Mouse (Mus musculus) erythroid progenitor cell, adult 5-6 weeks (primary cell): Measurements from ENCODE around the gene Apon. TPM values are rescaled to one million over a fixed set of nuclear protein-coding genes. Genes with fewer than 3 reads are reported as not detected.
"Not testable (repeated sequence)": the region's sequence is repeated elsewhere in the genome, so short reads cannot be mapped to it uniquely, and the experiment has no call there.

ENCODE experiments used
- ATAC-seq: replicated peaks from 2 replicates; pipeline ENCODE4 v1.8.0; 2016; ENCODE audit warnings: moderate number of reproducible peaks, mild to moderate bottlenecking, moderate TSS enrichment, inconsistent platforms; ENCODE audit not compliant: poor library complexity, low FRiP score, severe bottlenecking
- total RNA-seq, 2 experiments: library from RNA; stranded (forward) in 1 of 2; stranded (reverse) in 1 of 2; fragments of 150-400 nt in 1 of 2; fragments of 186-747, 209-891 nt in 1 of 2; gene quantifications; 2 replicates each; pipeline versions ENCODE4 v1.2.3 to v1.2.4; 2015 to 2017; ENCODE audit warnings: low replicate concordance in 2 of 2

Apon gene
- total RNA-seq, 2 experiments from 2014 or later, result 2.9 TPM; not detected in 1

DNA sequence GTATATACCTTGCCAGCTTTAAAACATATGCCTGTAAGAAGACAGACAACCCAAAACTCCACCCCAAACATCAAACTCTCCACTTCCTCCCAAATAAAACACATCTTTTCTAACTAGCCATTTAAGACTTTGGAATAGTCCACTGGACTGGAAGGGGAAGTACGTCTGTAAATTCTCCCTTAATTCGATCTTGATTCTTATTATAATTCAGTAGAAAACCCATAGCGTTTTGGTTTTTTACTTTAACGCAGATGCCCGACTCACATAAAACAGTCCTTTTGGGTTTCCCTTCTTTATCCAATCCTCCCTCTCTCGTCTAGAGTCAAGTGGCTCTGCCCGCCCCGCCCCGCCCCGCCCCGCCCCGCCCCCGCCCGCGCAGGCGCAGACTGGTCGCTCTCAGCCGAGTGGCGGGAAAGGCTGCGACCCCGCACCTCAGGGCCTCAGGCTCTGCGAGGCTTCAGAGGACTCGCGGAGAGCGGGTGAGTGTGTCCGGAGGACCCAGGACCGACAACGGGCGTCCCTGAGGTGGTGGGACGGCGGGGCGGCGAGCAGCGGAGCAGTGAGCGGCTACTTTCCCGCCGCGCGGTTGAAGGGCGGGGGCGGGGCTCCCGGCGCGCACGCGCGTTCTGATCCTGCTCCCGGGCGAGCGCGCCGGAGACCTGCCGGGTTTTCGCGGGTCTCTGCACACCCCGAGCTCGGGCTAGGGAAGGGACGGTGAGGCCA is 22.0 kb upstream of the Apon start, which contains the start of gene Timeless:
TSS of gene Timeless (plus strand) at position 369 of the 723 bp plus-strand sequence.
- peak; percentile 76 for ATAC-seq

DNA sequence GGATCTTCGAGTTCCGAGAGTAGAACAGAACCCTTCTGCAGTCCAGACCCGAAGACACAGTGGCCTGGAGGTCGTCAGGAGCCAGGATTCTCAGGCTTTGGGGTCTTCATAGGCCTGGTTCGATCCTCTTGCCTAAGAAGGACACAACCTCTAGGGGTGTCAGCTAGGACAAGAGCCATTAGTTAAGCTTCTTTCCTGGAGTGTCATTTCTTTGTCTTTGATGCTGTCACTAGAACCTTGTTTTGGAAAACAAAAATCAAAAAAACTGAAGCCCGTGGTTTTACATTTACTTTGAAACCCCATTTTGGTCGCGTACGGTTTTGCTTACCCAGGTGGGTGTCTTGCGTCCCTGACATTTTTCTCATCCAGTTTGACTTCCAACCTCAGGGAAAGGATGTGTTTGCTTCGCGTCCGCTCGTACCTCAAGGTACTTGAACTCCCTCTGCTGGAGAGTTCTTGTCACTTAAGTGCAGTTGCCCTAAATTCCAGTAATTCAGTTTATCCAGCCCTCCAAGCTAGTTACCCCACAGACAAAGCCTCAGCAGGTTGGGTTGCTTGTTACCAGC is 21.4 kb upstream of the Apon start:
- peak; percentile 84 for ATAC-seq

DNA sequence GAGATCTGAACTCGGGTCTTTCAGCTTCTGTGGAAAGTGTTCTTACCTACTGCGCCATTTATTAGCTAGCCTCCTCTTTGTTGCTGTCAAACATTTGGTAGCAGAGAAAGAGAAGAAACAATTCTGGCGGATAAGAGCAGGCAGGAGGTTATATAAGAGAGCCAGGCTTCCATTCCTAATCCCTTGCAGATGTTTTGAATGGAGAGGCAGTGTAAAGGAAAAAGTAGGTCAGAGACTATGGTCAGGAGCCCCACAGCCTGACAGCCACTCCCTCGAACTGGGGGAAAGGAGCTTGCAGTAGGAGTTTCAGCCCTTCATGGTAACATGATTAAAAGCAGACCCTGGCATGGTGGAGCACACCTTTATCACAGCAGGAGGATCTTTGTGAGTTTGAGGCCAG is 17.6 kb upstream of the Apon start:
- no peak for ATAC-seq

DNA sequence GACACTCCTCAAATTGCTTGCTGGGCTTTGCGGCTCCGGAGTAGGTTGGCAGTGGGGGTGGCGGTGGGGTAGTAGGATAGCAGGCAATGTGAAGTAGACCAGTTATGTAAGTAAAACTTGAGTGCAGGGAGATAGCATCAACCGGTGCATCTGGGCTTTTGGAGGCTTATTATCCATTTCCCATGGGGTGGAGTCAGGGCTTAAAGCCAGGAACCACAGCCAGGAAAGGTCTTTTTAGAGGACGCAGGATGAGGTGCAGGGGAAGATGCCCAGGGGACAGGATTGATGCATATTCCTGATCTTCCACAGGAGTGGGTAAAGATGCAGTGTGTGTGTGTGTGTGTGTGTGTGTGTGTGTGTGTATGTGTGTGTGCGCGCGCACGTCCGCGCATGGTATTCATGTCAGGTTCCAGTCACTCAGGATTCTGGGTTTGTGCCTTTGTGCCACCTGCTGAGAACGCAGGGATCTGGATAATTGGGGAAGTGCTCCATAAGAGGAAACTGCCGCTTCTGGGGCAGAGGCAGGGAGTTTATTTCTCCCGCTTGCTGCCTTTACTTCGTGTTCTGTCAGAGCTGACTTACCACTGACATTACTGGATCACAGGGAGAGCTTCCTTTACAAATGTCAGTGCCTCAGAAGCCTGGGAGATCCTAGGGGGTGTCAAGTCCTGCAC is 16.0 kb upstream of the Apon start:
- no peak for ATAC-seq

DNA sequence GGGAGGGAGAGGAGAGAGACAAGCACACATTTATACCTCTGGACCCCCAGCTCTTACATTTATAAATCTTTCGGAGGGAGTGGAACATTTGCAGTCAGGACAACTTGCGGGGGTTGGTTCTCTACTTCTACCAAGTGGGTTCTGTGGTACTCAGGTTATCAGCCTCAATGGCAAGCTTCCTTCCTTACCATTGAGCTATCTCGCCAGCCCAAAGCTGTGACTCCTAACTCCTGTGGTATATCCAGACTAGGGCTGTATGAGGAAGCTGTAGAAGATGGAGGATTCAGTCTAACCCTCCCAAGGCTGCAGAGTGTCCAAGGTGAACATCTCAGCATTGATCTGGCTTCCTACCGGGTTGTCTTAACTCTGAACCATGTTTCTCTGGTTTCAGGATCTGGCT is 14.8 kb upstream of the Apon start:
- ATAC-seq, result no peak

DNA sequence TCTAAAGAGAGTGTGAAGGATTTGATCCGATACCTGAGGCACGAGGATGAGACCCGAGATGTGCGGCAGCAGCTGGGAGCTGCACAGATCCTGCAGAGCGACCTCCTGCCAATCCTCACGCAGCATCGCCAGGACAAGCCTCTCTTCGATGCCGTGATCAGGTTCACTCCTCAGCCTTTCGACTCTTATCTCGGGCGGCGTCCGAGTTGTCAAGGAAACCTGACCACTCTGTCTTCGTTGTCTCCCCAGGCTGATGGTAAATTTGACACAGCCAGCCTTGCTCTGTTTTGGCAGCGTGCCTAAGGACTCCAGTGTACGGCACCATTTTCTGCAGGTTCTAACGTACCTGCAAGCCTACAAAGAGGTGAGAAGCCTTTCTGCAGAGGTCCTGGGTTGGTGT is 13.8 kb upstream of the Apon start:
- peak; percentile 56 for ATAC-seq

DNA sequence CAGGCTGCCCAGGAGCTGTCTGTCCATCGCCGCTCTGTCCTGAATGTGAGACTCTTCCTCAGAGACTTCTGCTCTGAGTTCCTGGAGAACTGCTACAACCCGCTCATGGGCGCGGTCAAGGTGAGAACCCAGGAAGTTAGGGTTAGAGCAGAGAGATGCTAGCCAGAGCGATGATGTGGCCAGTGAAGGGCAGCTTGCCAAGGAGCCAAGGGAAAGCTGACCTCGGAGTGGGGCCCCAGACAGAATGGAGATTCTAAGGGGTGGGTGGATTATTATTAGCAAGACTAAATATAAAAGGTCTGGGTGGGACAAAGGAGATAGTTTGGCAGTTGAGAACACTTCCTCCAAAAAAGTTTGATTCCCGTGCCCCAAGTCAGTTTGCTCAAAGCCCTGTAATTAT is 10.6 kb upstream of the Apon start:
- no peak for ATAC-seq

DNA sequence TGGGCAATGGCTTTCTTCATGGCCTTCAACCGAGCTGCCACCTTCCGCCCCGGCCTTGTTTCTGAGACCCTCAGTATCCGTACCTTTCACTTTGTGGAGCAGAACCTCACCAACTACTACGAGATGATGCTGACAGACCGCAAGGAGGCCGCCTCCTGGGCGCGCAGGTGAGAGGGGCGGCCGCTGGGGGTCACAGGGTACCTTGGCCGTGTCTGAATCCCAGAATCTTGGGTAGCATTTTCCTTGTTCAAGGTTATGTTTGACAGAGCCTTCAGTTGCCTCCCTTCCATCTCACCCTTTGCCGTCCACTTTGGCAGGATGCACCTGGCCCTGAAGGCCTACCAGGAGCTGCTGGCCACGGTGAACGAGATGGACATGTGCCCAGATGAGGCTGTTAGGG is 9.8 kb upstream of the Apon start:
- no peak for ATAC-seq

DNA sequence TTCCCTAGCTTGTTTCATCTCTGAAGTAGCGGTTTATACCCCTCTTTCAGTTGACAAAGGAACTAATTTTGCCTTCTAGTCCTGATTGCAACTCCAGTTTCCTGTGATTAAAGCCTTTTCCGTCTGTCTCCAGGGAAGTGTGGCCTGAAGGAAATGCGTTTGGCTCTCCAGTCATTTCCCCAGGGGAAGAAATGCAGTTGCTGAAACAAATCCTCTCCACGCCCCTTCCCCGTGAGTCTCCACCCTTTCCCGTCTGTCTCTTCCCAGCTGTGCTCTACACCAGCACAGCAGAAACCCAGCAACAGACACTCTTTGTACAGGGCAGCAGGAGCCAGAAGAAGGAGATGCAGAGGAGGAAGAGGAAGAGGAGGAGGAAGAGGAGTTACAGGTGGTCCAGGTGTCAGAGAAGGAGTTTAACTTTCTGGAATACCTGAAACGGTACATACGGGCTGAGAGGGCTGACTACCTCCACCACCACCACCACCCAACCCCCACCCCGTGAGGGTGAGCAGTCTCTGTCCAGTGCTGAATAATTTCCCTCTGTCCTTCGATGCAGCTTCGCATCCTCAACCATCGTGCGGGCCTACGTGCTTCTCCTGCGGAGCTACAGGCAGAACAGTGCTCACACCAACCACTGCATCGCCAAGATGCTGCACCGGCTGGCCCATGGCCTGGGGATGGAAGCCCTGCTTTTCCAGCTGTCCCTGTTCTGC is 6.7 kb upstream of the Apon start:
- ATAC-seq, result no peak

DNA sequence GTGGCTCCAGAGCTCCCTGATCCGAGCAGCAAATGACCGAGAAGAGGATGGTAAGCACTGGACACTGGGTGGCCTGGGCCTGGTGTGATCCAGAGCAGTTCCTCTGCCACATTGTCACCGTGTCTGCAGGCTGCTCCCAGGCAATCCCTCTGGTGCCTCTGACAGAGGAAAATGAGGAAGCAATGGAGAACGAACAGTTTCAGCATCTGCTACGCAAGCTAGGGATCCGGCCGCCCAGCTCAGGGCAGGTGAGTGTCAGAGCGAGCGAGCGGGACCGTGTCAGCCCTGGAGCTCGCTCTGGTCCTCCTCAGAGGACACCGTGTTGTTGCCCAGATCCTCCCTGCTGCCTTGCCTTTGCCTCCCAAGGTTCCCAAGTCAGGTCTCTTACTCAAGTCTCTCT is 3.3 kb upstream of the Apon start:
- no peak for ATAC-seq

DNA sequence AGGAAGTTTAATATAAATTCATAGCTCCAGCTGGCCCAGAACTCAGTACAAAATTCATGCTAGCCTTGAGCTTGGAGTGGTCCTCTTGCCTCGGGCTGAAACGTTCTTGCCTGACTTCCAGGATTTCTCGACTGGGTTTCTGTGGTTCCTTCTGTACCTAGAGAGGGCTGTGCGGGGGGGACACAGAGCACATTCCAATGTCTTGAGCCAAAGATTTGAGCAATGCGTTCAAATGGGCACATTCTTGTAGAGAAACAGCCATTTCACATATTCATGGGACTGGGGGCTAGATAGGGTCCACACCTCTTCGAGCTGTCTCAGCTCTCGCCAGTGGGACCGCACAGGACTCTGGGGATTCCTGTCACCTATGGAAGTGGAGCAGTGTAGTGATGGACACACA is 2.0 kb downstream of the Apon start:
- ATAC-seq, result no peak

DNA sequence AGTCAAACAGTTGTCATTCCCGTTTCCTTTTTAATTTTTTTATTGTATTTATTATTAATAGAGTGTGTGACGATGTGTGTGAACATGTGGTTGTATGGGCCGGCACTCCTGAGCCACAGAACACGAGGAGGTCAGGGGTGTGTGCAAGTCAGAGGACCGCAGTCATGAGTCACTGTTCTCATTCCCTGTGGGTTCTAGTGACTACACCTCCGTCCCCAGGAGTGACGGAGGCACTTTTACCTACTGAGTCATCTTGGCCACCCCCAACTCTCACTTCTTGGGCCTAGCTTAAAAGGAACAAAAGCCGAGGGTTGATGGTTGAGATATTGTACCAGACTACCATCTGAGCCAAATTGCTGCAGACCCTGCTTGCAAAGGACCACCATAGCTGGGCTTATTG is 2.4 kb downstream of the Apon start:
- no peak for ATAC-seq

DNA sequence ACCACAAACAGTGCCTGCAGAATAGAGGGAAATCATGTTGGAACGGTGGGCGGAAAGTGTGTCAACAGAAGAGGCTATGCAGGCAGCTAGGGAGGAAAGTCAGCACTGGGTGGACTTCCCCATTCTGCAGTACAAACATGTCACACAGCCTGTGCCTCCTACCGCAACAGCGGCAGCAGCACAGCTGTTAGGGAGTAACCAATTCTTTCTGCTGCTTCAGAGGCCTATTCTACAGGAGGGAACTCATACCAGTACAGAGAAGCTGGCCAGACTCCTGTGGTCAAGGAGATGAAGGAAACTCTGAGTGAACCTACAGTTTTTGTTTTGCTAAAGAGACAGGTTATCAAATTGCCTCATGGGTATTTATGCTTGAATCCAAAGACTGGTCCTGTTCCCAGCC is 5.1 kb downstream of the Apon start:
- ATAC-seq, result no peak

DNA sequence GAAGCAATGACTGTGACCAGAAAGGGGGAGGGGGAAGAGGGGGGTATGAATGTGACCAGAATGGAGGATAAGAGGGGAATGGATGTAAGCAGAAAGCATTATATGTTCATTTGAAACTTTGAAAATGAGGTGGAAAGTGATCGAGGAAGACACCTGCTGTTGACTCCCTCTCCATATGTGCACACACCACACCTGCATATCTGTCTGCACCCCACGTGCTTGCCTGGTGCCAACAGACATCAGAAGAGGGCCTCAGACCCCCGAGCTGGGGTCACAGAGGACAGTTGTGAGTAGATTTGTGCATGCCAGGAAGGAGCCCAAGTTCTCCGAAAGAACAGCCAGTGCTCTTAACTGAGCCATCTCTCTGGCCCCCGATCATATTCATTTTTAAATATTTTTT is 6.0 kb downstream of the Apon start:
- no peak for ATAC-seq

DNA sequence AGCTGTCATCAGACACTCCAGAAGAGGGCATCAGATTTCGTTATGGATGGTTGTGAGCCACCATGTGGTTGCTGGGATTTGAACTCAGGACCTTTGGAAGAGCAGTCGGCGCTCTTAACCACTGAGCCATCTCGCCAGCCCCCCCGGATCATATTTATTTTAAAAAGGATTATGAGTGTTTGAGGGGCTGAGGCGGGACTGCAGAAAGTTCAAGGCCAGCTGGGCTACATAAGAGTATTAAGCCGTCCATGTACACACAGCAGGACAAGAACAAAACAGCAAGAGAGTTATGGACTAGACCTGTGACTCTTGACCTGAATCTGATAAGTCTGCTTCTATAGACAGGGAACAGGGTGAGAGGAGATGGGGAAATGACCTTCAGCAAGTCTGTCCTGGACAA is 6.5 kb downstream of the Apon start:
- not testable (repeated sequence) for ATAC-seq

DNA sequence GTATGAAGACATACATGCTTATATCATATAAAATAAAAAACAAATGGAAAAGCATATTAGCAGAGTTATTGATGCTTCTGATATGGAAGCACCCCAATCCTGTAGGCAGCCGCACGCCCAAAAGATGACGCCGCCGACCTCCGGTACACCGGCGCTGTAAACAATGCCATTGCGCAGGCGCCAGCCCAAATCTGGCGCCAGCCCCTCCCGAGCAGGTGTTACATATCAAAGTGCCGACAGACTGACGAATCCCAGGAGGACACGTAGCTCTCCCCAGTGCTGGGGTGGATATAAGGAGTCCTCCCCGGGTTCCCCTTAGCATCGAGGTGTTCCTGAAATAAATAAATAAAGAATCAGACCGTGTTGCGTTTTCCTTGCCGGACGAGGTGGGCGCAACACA is 8.4 kb downstream of the Apon start:
- no peak for ATAC-seq

DNA sequence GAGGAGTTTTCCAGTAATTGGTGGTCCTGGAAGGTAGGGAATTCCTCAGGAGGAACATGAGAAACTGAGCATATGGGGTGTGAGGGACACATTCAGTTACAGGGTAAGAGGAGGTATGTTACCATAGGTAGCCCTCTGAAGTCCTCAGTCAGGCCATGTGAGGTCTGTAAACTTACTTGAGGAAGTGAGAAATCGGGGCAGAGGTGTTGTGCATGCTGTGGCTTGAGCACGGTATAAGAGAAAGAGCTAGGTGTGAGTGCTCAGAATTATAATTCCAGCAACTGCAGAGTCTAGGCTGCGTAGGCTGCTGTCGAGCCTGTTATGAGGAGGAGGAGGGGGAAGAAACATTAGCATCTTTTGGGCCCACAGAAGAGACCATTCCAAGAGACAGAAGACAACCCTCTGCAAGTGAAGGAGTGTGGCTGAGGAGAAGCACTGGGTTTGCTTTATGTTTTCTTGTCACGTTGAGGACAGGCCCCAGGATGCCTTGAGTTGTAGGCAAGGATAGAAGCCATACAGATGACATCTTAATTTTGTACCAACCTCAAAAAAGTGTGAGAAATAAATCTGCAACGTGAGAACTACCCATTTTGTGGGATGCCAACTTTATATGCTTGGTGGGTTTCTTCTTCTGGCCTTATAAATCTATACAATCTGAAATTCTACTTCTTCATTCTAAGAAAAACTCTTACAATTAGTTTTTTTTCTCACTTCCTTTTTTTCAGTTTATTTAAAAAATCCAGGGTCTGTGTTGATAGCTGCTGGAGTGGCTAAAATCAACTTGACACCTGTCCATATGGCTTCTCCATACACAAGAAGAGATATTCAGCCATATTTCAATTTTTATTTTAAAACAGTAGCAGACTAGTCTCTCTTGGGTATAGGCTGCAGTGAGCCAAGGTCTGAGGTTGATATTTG is 9.8 kb downstream of the Apon start:
- ATAC-seq, result no peak

DNA sequence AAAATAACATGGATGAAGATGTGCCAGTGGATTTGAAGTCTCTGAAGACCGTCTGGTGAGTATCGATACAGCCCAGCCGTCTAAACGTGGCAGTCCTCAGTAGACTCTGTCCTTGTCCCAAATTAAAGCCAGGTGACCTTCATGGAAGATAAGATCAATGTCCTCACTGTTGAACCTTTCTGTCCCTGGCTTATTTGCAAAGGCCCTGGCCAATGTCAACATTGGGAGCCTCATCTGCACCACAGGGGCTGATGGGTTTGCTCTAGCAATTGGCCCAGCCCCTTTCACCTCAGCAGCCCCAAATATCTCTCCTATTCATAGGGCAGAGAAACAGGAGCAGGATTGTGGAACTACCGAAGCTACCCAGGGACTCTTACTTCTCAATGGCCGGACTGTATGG is 14.5 kb downstream of the Apon start, which contains the start of gene Apof:
TSS of gene Apof (plus strand) at position 301 of the 400 bp plus-strand sequence.
- no peak for ATAC-seq

DNA sequence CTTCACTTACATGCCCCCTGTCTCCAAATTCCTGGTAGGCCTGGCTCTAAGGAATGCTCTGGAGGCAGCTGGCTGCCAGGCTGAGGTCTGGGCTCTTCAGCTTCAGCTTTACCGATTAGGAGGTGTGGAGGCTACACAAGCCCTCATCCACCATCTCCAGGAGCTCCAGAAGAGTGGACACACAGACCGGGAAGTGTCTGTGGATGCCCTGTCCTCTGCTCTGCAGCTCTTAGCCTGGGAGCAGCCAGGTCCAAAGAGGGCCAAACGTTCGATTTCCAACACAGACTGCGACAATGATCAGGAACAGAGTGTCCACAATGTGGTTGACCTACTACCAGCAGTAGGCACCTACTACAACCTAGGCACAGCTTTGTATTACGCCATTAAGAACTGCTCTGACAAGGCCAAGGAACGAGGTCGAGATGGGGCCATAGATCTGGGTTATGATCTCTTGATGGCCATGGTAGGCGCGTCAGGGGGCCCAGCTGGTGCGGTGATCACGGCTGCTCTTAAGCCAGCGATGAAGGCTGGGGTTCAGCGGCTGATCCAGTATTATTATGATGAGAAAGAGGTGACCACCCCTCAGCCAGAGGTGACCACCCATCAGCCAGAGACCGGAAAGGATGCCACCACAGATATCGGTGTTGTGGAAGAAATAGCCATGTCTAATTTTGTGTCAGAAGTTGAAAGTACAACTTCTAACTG is 15.5 kb downstream of the Apon start:
- ATAC-seq, result no peak
